Mouse (Mus musculus): Measurements from ENCODE around the gene Dph6.

GRCm38 (mm10) chr2:114643832-114644231 is 10.9 kb downstream of the Dph6 start:
- TF ChIP-seq CTCF (IDR thresholded peaks at IDR 0.05; ENCODE audit: insufficient read depth, low read length) (no peak), POLR2A (IDR thresholded peaks at IDR 0.05; ENCODE audit: borderline replicate concordance, extremely low read depth, low read depth, low read length) (no peak)

Measured in lung, adult 2 months (tissue).